Mouse (Mus musculus) heart, embryonic 13.5 days (tissue): ENCODE data around the gene Tubgcp2. TPM values are rescaled to one million over a fixed set of nuclear protein-coding genes. Genes with fewer than 3 reads are reported as not detected.

Source experiments
- ATAC-seq: fragments of 200-750 bp; cut with Nextera tagmentation; 2 replicates; pipeline ENCODE4 v1.8.0; 2017; ENCODE audit warnings: moderate TSS enrichment; ENCODE audit not compliant: insufficient number of reproducible peaks, low FRiP score, low TSS enrichment; ENCODE audit errors: extremely low read depth
- H3K27ac ChIP-seq: fragments of 300-500 bp; sonication (generic); replicated peaks from 2 replicates; pipeline ENCODE4 v1.5.1; 2015; ENCODE audit warnings: moderate library complexity, mild to moderate bottlenecking, inconsistent platforms
- H3K27me3 ChIP-seq: fragments of 300-500 bp; sonication (generic); replicated peaks from 2 replicates; pipeline ENCODE4 v1.6.1; 2015; ENCODE audit warnings: mild to moderate bottlenecking, inconsistent platforms
- H3K36me3 ChIP-seq: fragments of 300-500 bp; sonication (generic); 2 replicates; pipeline ENCODE4 v1.6.1; 2015; ENCODE audit warnings: mild to moderate bottlenecking, inconsistent platforms
- H3K4me1 ChIP-seq: fragments of 300-500 bp; sonication (generic); 2 replicates; pipeline ENCODE4 v1.6.1; 2015; ENCODE audit warnings: inconsistent platforms
- H3K4me2 ChIP-seq: fragments of 300-500 bp; sonication (generic); 2 replicates; pipeline ENCODE4 v1.6.1; 2015; ENCODE audit warnings: inconsistent platforms, mild to moderate bottlenecking, moderate library complexity
- H3K4me3 ChIP-seq: fragments of 300-500 bp; sonication (generic); 2 replicates; pipeline ENCODE4 v1.5.1; 2015; ENCODE audit warnings: moderate library complexity, mild to moderate bottlenecking, inconsistent platforms
- H3K9ac ChIP-seq: fragments of 300-500 bp; sonication (generic); 2 replicates; pipeline ENCODE4 v1.6.1; 2015; ENCODE audit warnings: inconsistent platforms, mild to moderate bottlenecking, moderate library complexity
- H3K9me3 ChIP-seq: fragments of 300-500 bp; sonication (generic); 2 replicates; pipeline ENCODE4 v1.6.1; 2016; ENCODE audit warnings: inconsistent platforms
- WGBS: fragments of 180-500 bp; shearing (Covaris S2); methylation state at CpG from one replicate; pipeline ENCODE4 v1.1.7; 2015; ENCODE audit warnings: mixed read lengths; 5-methylcytosine and 5-hydroxymethylcytosine counted together
- polyA plus RNA-seq: library from polyadenylated mRNA; unstranded; fragments of >200 nt; fragmentation: Nextera tagmentation; extraction: Ambion mirVana; gene quantifications from 2 replicates; pipeline ENCODE4 v1.2.1, GENCODE M21; 2015

Gene Tubgcp2
- polyA plus RNA-seq, result 36.4 and 37.0 TPM in 2 replicates

DNA sequence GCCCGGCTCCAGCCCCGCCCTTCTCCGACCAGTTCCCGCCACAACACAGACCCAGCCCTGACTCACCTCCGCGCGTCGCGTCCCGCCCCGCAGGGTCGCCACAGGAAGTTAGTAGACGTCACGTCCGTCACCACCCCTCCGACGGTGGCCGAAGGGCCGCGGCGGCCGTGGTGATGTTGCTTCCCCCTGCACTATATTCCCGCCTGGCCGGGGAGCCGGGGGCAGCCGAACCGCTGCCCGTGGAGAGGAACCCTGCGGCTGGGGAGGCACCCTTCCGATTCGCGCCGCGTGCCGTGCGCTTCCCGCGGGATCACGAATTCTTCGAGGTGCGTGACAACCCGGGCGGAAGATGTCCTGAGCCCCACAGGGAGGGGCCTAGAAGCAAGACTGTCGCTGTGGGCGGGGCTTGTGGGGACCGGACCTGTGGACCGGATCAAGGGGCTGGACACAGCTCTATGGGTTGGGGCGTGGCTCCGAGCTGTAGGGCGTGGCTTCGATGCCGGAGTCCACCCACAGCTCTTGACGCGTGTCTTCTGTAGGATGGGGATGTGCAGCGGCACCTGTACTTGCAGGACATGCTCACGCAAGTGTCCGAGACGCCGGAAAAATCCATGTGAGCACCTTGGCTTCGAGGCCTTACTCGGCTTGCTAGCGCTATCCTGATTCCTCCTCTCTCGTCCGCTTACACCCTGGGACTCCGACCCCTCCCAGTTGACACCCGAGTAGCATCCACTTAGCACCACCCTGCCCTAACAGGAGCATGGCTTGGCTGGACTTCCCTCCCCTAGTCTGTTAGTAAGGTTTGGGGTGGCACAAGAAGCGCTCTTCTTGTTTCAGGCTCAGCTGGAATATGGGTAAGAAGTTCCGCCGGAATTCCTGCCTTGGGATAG is at the start of gene Tubgcp2, which contains the start of gene Zfp511:
Gene Tubgcp2 (minus strand): TSS at position 389 of the 890 bp plus-strand sequence.
Gene Zfp511 (plus strand): TSS at position 111 of the 890 bp plus-strand sequence.
- H3K27ac ChIP-seq, result peak within 1 kb of the TSS; percentile 90
- H3K4me3 ChIP-seq, result peak within 1 kb of the TSS; percentile 68
- 2% methylated on average over 69 of the region's 69 CpGs for WGBS
- H3K9ac ChIP-seq, result peak within 1 kb of the TSS; percentile 94
- H3K36me3 ChIP-seq, result peaks cover 43% of the 10 kb centered on the region
- peaks cover 23% of the 10 kb centered on the region for H3K4me1 ChIP-seq
- no peaks in the 10 kb centered on the region for H3K9me3 ChIP-seq
- H3K4me2 ChIP-seq, result peak within 1 kb of the TSS; percentile 83
- peak; percentile 97 for ATAC-seq
- H3K27me3 ChIP-seq, result no peaks in the 10 kb centered on the region

DNA sequence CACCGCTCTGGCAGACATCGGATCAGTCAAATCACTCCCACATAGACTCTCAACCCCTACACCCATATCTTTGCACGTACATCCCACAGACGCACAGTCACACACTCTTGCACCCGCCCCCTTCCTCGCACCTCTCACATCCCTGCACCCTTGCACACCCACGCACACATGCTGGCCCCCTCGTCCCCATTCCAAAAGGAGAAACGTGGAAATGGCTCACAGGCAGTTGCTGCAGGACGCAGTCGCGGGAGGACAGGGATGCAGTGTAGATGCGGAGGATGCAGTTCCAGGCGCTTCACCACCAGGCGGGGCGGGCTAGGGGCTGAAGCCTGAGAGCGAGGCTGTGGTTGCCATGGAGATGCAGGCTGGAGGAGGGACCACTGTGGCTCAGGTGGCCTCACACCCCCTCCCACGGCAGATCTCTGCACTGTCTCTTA is 45.8 kb upstream of the Tubgcp2 start, which contains the start of gene Caly:
Gene Caly (minus strand): TSS at position 307 of the 437 bp plus-strand sequence.
- no peaks in the 10 kb centered on the region for H3K36me3 ChIP-seq
- 7% methylated on average over 18 of the region's 18 CpGs for WGBS
- no peak for ATAC-seq
- peaks cover 5% of the 10 kb centered on the region; the same call in 1 of the 2 replicates for H3K4me1 ChIP-seq
- H3K27me3 ChIP-seq, result peaks cover 71% of the 10 kb centered on the region
- no peaks in the 10 kb centered on the region for H3K9me3 ChIP-seq
- no peak within 1 kb of the TSS for H3K9ac ChIP-seq
- no peak within 1 kb of the TSS for H3K27ac ChIP-seq
- no peak within 1 kb of the TSS for H3K4me2 ChIP-seq
- no peak within 1 kb of the TSS for H3K4me3 ChIP-seq

DNA sequence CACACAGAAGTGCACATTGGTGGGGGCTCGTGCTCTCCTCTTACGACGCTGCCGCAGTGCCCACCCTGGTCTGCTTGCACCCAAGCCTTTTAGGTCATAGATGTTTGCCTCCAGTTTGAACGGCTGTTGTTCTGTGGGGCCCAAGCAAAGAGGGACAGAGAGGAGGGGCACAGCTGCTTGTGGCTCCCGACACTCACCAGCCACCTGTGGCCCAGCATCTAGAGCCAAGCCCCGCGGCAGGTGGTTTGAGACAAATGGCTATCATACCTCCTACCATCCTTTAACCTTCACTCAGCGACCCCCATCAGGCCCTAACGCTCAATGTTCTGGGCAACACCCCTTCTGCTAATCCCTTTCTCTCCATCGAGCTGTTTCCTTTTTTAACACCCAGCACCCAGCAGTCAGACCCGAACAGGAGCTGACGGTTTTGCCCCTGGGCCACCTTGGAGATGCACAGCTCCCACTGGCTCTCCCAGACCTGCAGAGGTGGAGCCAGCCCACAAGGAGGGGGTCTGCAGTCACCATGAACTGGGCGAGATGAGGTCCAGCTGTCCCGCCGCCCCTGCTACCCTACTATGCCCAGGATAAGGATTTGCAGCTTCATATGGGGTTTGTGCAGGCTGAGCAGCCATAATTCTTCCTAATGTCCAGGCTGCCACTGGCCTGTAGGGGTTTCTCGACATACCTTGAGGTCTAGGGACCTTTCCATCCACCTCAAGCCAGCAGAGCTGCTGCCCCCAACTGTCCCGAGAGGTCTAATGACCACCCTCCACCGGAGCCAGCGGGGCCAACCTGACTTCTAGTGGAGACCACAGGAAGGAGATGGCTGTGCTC is 45.2 kb upstream of the Tubgcp2 start:
- Histone ChIP-seq H3K9me3 (no peaks in the 10 kb centered on the region), H3K4me1 (peaks cover 5% of the 10 kb centered on the region; the same call in 1 of the 2 replicates), H3K4me2 (no peak overlapping the region), H3K4me3 (no peak overlapping the region), H3K9ac (no peak overlapping the region), H3K27me3 (peaks cover 74% of the 10 kb centered on the region), H3K27ac (no peak overlapping the region), H3K36me3 (no peaks in the 10 kb centered on the region)
- 22% methylated on average over 20 of the region's 20 CpGs for WGBS
- no peak for ATAC-seq

DNA sequence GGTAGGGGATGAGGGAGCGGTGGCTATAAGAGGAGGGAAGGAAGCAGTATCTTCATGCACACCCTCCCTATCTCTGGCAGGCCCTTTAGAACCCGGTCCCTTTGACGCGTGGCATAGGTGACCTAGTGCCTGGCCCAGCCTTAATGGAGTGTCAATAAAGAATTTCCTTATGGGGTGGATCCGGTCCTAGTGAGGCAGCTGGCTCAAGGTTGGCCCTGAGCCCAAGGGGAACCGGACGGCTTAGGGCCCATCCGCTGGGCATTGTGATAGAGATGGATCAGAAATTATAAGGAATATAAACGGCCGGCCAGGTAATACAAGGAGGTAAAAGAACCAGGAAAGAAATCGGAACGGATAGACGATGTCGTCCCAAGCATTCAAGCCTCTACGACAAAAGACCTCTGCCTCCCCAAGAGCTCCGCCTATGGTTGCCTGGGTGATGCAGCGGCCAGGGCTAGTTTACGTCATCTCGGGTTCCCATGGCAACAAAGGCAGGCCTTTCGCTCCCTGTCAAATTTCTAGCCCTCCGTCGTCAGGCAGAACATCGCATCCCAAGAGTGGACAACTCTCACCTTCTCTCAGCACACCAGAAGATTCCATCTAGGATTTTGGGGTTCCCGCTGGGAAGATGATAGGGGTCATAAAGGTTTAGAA is 44.2 kb upstream of the Tubgcp2 start:
- peak overlapping the region; percentile 38 for H3K4me3 ChIP-seq
- no peaks in the 10 kb centered on the region for H3K9me3 ChIP-seq
- ATAC-seq, result no peak; the same call in 1 of the 2 replicates
- H3K4me2 ChIP-seq, result peak overlapping the region; percentile 58
- peaks cover 5% of the 10 kb centered on the region; the same call in 1 of the 2 replicates for H3K4me1 ChIP-seq
- WGBS, result 5% methylated on average over 24 of the region's 24 CpGs
- H3K27ac ChIP-seq, result no peak overlapping the region
- no peaks in the 10 kb centered on the region for H3K36me3 ChIP-seq
- H3K27me3 ChIP-seq, result peaks cover 75% of the 10 kb centered on the region
- H3K9ac ChIP-seq, result no peak overlapping the region

- Histone ChIP-seq H3K9me3 (no peaks in the 10 kb centered on the region), H3K27me3 (peaks cover 74% of the 10 kb centered on the region), H3K4me1 (peaks cover 5% of the 10 kb centered on the region; the same call in 1 of the 2 replicates), H3K4me2 (no peak overlapping the region), H3K9ac (no peak overlapping the region), H3K4me3 (no peak overlapping the region), H3K36me3 (no peaks in the 10 kb centered on the region), H3K27ac (no peak overlapping the region)
- ATAC-seq, result no peak
- 7% methylated on average over 5 of the region's 5 CpGs for WGBS
Observed at GRCm38 (mm10) chr7:140078711-140079110, 42.2 kb upstream of the Tubgcp2 start.

- Histone ChIP-seq H3K4me1 (peaks cover 5% of the 10 kb centered on the region; the same call in 1 of the 2 replicates), H3K9me3 (no peaks in the 10 kb centered on the region), H3K9ac (no peak overlapping the region), H3K4me3 (no peak overlapping the region), H3K27ac (no peak overlapping the region), H3K27me3 (peaks cover 69% of the 10 kb centered on the region), H3K36me3 (no peaks in the 10 kb centered on the region), H3K4me2 (no peak overlapping the region)
- 62% methylated on average over 6 of the region's 6 CpGs for whole genome bisulfite sequencing
- no peak for ATAC-seq
Observed at GRCm38 (mm10) chr7:140077698-140078097, 41.2 kb upstream of the Tubgcp2 start.

DNA sequence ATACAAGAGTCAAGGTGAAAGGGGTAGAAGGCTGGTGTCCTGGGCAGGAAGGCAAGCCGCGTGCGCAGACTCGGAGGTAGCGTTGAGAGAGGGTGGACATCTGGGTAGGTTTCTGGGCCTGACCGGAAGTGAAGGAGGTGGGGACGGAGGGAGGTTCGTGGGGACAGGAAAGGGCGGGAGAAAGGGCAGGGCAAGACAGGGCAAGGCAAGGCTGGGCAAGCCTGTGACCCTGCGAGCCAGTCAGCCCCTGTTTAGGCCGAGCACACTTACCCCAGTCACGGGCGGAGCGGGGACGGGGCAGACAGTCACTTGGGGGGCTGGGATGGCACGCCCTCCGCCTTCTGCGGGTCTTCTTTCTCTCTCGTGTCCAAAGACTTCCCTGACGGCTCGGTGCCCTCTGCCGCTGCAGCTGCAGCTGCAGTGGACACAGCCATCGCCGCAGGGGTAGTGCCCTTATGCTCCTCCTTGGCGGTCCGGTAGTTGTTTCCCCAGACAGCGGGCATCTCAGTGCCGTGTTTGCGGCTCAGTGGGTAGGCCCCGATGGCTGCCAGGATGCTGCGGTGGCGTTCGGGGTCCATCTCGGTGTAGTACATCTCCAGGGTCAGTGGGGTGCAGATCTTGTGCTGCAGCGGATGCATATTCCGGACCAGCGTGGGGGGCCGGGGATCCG is 33.7 kb upstream of the Tubgcp2 start:
- no peaks in the 10 kb centered on the region for H3K36me3 ChIP-seq
- peaks cover 82% of the 10 kb centered on the region for H3K27me3 ChIP-seq
- peaks cover 7% of the 10 kb centered on the region; the same call in 1 of the 2 replicates for H3K4me1 ChIP-seq
- WGBS, result 25% methylated on average over 39 of the region's 39 CpGs
- no peaks in the 10 kb centered on the region for H3K9me3 ChIP-seq
- H3K4me3 ChIP-seq, result peak overlapping the region; percentile 49
- no peak overlapping the region for H3K27ac ChIP-seq
- H3K4me2 ChIP-seq, result peak overlapping the region; percentile 71
- H3K9ac ChIP-seq, result peak overlapping the region; percentile 74
- no peak; the same call in 1 of the 2 replicates for ATAC-seq

GRCm38 (mm10) chr7:140067397-140067796 is 30.9 kb upstream of the Tubgcp2 start:
- no peak for ATAC-seq
- H3K4me1 ChIP-seq, result peaks cover 7% of the 10 kb centered on the region; the same call in 1 of the 2 replicates
- H3K4me2 ChIP-seq, result no peak overlapping the region
- no peak overlapping the region for H3K9ac ChIP-seq
- H3K36me3 ChIP-seq, result no peaks in the 10 kb centered on the region
- no peak overlapping the region for H3K4me3 ChIP-seq
- WGBS, result 51% methylated on average over 6 of the region's 6 CpGs
- peaks cover 92% of the 10 kb centered on the region for H3K27me3 ChIP-seq
- no peak overlapping the region for H3K27ac ChIP-seq
- no peaks in the 10 kb centered on the region for H3K9me3 ChIP-seq

DNA sequence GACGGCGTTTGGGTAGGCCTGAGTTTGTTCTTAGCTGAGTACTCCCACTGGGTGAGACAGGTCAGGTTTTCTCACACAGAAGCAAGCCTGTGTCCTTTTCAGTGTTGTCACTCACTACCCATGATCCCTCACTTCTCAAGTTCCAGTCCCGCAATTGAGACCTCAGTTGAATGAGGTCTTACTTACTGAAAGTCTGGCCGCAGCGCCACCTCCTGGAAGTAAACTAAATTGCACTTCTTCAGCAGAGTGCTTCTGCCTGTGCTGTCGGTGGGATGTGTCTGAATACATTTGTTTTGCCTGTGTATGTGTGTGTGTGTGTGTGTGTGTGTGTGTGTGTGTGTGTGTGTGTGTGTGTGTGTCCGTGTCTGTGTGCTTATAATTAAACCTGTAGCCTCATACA is 26.6 kb upstream of the Tubgcp2 start:
- no peak overlapping the region for H3K4me3 ChIP-seq
- 26% methylated on average over 6 of the region's 7 CpGs for WGBS
- H3K4me2 ChIP-seq, result no peak overlapping the region
- peaks cover 98% of the 10 kb centered on the region for H3K27me3 ChIP-seq
- no peak for ATAC-seq
- H3K36me3 ChIP-seq, result no peaks in the 10 kb centered on the region
- H3K9me3 ChIP-seq, result no peaks in the 10 kb centered on the region
- H3K27ac ChIP-seq, result no peak overlapping the region
- H3K4me1 ChIP-seq, result peaks cover 17% of the 10 kb centered on the region
- H3K9ac ChIP-seq, result no peak overlapping the region

DNA sequence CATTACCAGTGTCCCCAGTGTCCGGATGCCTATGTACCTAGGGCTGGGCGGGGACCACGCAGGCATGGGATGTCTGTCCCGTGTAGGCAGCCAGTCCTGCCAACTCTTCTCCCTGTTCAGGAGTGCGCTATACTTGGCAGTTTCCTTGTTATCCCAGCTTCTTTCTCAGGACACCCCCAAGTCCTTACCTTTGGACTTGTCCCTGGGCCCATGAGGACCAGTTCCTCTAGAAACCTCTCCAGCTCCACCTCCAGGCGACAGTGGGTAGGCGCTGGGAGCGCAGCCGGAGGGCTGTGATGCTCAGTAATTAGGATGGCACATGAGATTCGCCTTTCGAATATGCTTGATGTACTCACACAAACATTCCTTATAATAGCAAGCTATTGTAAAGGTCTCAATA is 25.8 kb upstream of the Tubgcp2 start:
- Histone ChIP-seq H3K27ac (no peak overlapping the region), H3K9me3 (no peaks in the 10 kb centered on the region), H3K36me3 (no peaks in the 10 kb centered on the region), H3K4me2 (no peak overlapping the region), H3K9ac (no peak overlapping the region), H3K4me1 (peaks cover 21% of the 10 kb centered on the region), H3K27me3 (peaks cover 99% of the 10 kb centered on the region), H3K4me3 (no peak overlapping the region)
- 15% methylated on average over 11 of the region's 11 CpGs for WGBS
- ATAC-seq, result no peak
